Mouse (Mus musculus) liver, adult (tissue): Measurements from ENCODE around the gene Myl6.

Experiments
- GATA4 ChIP-seq: IDR thresholded peaks from 2 replicates; pipeline ENCODE4 v1.6.1; 2014; ENCODE audit warnings: mild to moderate bottlenecking, low read length; ENCODE audit not compliant: insufficient replicate concordance

The Myl6 gene

GRCm38 (mm10) chr10:128459409-128460269 lies 34.3 kb downstream of the Myl6 start:
- TF ChIP-seq GATA4, result no peak

- TF ChIP-seq GATA4, result no peak
Measured at GRCm38 (mm10) chr10:128458719-128459408, 35.1 kb downstream of the Myl6 start, which contains the start of gene Smarcc2. Gene Smarcc2 (plus strand): TSS chr10:128459248.

- TF ChIP-seq GATA4, result no peak; the same call in 1 of the 2 replicates
Measured at GRCm38 (mm10) chr10:128458348-128458718, 35.6 kb downstream of the Myl6 start.

GRCm38 (mm10) chr10:128457676-128458075 lies 36.3 kb downstream of the Myl6 start:
- TF ChIP-seq GATA4, result no peak

- TF ChIP-seq GATA4, result no peak
Measured at GRCm38 (mm10) chr10:128455280-128455679, 38.7 kb downstream of the Myl6 start.

GRCm38 (mm10) chr10:128454471-128454870 lies 39.5 kb downstream of the Myl6 start:
- TF ChIP-seq GATA4, result no peak

GRCm38 (mm10) chr10:128451014-128451413 lies 42.9 kb downstream of the Myl6 start:
- no peak for TF ChIP-seq GATA4

GRCm38 (mm10) chr10:128445407-128445806 lies 48.5 kb downstream of the Myl6 start:
- peak; percentile 12; the same call in 1 of the 2 replicates for TF ChIP-seq GATA4

GRCm38 (mm10) chr10:128444354-128444753 lies 49.6 kb downstream of the Myl6 start:
- TF ChIP-seq GATA4, result no peak

GRCm38 (mm10) chr10:128442718-128443117 lies 51.2 kb downstream of the Myl6 start:
- no peak for TF ChIP-seq GATA4

GRCm38 (mm10) chr10:128441324-128442119 lies 52.4 kb downstream of the Myl6 start:
- no peak for TF ChIP-seq GATA4
